Mouse (Mus musculus) lung, adult 2 months (tissue): ENCODE results near the gene Btbd7.

Experiments used
- CTCF ChIP-seq: fragments of 200-500 bp; IDR thresholded peaks from 2 replicates; pipeline ENCODE4 v1.5.1; 2011; ENCODE audit warnings: mild to moderate bottlenecking, low read length, control low read depth; ENCODE audit not compliant: insufficient read depth
- POLR2A ChIP-seq: fragments of 200-500 bp; IDR thresholded peaks from 2 replicates; pipeline ENCODE4 v1.6.1; 2011; ENCODE audit warnings: low read depth, mild to moderate bottlenecking, control low read depth, low read length, borderline replicate concordance; ENCODE audit errors: extremely low read depth

DNA sequence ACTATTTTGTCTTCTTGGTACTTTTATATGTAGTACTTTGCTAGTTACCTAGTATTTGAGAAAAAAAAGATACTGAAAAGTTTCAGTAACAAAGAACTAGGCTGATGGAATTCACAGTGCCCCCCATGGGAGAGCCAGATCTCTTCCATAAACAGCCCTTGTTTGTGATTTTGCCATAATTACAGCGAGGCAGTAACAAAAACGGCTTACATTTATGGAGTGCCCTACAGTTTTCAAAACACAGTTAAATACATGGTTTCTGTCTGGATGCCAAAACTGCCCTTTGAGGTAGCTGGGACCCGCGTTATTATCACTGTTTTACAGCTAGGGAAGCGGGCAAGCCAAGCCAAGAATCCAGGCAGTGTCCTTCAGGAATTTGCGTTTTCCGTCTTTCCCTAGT is 630 bp upstream of the Btbd7 start:
- TF ChIP-seq POLR2A (no peak), CTCF (no peak)
